Mouse (Mus musculus): ENCODE measurements around the gene Pdzd4.

- TF ChIP-seq CTCF (conservative IDR thresholded peaks at IDR 0.05; ENCODE audit: insufficient read depth, insufficient read length, low read depth, low read length) (no peak), POLR2A (IDR thresholded peaks at IDR 0.05; ENCODE audit: low read depth, low read length) (no peak)
Observed at GRCm38 (mm10) chrX:73871474-73871873, 46.7 kb upstream of the Pdzd4 start.

All from kidney, adult 2 months (tissue).